Mouse (Mus musculus): ENCODE data around the gene Pip5k1c. TPM values are rescaled to one million over a fixed set of nuclear protein-coding genes. Genes with fewer than 3 reads are reported as not detected.

Pip5k1c gene
- 31.1 and 32.7 TPM in 2 replicates for polyA plus RNA-seq (2015; fragmentation: Nextera tagmentation; extraction: Ambion mirVana)

DNA sequence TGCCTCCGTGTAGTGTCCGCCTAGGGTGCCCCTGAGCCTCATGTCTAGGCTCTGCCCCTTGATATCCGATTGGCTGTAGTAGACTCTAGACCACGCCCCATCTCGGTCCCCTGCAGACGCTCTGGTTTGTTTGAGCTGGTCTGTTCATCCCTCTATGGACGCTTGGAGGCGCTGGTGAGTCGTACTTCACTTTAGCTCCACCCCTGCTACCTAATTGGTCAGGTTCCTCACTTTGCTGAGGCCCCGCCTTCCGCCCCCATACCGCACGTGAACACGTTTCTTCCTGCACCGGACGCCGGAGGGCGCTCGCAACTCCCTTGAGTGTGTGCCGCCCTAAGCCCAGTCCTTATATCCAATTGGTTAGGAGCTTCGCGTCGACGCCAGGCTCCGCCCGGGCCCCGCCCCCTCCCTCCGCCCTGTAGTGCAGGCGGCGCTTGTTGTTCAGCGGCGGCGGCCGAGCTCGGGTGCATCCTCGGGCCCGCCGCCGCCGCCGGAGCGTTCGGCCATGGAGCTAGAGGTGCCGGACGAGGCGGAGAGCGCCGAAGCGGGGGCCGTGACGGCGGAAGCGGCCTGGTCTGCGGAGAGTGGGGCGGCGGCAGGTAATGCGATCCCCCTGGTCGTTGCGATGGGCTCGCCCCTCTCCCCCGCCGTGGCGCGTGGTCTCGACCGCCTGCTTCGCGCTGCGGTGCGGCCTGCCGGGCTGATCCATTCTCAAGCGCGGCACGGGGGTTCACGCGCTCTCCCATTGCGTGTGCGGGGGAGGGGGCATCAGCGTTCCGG, at the start of gene Pip5k1c:
Gene Pip5k1c (plus strand): TSS at position 410 of the 780 bp plus-strand sequence.

DNA sequence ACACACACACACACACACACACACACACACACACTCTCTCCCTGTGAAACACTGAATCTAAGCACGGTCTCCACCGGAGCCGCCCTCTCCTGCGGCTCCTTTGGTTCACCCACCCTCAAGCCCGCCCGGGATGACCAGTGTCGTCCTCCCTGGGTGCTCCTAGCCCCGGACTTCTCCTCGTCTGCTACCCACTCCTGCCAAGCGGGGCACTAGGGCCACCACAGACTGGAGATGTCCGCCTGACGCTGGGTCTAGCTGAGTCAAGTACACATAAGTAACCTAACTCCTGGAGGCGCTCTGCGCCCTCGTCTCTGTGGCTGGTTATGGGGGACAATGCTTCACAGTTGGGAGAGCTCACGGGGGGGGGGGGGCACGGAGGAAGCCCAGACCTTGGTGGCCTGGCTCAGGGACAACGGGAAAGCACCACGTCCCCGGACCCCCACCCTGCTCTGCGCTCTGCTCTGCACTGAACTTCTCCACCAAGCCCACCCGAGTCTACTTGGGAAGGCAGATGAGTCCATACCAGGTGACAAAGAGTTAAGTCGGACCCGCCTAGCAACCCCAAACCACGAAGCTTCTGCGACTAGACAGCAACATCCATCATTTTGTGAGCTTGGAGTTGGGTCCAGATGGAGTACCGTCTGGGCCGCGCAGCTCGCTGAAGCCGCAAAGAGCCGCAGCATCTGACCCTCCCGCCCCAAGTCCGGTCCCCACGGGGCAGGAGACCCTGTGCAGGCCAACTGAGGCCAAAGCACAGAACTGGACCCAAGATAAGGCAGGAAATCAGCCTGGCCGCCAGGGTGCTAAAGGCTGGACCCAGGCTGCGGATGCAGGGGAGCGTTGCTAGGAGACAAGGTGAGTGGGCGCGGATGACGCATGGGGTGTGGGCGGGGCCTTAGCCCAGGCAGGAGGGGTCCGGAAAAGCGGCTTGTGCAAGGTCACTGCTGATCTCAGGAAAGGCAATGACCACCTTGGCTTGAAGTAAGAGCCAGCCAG, 40.0 kb upstream of the Pip5k1c start, which contains the start of gene Matk:
Gene Matk (plus strand): TSS at position 512 of the 996 bp plus-strand sequence.

DNA sequence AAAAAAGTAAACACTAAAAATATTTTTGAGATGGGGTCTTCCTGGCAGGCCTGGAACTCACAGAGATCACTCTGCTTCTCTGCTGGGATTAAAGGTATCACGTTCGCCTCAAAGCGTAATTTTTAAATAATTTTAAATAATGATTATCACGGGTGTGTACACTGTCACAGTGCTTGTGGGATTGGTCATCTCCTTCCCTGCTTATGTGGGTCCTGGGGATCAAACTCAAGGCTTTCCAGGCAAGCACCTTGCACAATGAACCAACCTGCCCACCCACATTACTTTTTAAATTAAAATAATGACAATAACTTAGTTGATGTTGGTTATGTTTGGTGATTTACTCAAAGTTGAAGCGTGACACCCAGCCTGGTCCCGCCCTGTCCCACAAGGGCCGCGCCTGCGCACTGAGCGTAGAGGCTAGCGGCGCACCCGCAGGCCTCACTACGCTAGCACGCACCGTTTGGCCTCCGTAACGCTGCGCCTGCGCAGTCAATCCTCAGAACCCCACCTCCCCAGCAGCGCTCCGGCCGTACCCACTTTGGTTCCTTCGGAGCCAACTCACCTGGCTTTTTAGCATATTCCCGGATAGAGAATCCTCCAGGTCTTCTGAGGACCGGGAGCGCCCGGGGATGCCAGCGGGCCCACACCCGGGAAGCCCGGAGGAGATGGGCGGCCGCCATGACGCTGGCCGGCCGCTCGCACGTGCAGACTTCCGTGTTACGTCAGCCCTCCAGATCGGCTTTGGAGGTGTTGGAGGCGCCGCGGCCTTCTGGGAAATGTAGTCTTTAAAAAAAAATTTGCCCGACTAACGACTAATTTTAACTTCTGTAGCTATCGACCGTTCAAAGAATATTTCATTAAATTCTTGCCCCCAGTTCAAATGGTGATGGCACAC, 26.3 kb upstream of the Pip5k1c start, which contains the start of the genes Mrpl54 and Apba3:
Gene Mrpl54 (minus strand): TSS at position 724 of the 895 bp plus-strand sequence.
Gene Apba3 (plus strand): TSS at position 750 of the 895 bp plus-strand sequence.

DNA sequence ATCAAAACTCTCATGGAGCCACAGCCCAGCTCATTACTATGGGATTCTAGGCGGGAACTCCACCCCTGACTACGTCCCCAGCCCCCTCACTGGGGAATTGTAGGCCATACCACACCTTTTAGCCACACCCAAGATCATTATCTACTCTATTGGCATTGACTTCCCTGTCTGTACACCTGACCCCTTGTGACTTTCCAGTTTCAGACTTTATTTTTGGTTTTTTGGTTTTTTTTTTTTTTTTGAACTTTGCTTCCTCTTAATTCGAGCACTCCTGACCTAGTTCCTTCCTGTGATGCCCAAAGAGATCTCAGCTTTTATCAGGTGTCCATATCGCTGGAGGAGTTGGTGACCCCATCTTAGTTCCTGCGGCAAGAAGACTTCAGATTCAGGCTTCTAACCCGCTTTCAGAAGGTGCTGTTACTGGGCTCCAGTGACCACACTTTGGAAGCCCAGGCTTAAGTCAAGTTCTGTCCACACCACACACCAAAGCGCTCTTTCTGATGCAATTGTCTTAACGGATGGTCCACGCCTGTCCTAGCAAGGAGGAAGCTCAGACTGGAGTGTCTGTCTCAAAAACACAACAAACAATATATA, 1.2 kb upstream of the Pip5k1c start, which contains the start of gene Tjp3:
Gene Tjp3 (minus strand): TSS at position 71 of the 594 bp plus-strand sequence.

DNA sequence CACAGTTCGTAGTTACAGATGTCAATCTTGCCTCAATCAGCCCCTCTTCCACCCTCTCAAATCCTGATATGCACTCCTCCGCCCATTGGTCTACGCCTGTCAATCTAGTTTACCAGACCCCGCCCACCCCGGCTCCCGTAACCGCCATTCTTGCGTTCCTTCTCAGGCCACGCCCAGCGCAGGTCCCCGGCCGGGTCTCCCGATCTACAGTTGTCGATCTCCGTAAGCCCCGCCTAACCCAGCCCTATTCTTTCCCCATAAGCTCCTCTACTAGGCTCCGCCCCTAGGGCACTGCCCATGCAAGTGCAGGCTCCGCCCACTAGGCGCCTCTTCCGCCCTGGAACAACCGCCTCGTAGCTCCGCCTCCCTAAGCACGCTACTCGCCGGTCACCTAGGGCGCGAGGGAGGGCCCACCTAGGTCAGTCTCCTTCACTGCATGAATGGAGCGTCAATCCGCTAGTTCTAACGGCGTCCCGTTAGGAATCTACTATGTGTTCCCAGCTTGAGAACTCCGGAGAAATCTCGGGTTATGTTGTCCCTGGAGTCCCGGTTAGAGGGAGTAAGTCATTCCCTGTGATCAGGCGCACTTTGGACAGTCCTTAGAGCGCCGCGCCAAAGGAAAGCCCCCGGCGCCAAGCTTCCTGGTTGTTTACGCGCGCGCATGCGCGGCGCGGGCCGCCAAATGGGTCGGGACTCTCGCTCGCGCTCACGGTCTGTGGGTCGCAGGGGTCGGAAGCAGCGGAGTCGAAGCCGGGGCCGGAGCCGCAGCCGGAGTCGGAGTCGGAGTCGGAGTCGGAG, 28.0 kb downstream of the Pip5k1c start, which contains the start of gene Cactin:
Gene Cactin (plus strand): TSS at position 554 of the 798 bp plus-strand sequence.

DNA sequence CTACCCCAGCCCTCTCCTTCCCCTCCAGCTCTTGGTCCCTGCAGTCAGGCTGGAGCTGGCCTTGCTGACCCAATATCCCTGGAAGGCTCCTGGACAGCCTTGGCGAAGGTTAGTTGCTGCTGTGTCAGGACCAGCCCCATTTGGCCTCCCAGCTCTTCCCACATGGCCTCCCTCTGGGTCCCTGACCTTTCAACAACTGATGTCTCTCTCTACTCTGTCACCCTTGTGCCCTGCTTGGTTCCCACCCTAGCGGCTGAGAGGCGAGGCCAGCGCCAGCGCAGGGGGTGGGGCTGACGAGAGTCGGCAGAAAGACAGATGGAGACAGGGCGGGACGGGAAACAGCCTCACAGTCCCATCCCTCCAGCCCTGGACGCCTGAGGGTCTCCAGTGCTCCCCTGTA, 35.6 kb downstream of the Pip5k1c start, which contains the start of gene Tbxa2r:
Gene Tbxa2r (plus strand): TSS at position 346 of the 400 bp plus-strand sequence.

DNA sequence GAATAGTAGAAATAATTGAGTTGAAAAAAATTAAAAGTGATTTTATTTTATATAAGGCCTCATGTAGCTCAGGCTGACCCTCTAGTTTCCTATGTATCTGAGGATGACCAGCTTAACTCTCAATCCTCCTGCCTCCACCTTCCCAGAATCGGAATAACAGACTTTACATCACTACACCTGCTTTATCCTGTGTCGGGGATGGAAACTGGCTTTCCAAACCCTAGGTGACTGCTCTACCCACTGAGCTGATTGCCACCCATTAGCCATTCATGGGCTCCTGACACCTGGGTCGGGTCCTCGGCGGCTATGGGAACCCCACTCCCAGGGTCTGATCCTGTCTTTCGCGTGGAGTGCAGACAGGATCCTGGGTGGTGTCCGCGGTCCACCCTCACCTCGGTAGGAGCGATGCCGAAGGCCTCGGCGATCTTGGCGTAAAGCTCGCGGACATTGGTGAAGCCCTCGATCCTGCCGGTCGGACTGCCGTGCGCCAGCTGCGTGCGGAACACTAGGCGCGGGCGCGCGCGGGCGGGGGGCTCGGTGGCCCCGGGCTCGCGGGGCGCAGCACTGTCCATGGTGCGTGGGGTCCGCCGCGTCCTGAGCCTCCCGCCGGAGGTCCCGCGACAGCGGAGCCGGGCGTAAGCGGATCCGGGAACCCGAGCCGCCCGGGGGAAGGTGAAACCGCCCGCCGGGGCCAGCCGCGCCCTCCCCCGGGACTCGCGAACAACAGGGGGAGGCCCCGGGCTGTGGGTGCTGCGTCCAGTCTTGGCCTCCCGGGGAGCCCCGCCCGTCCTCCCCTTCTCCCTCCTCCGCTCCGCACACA, 50.1 kb downstream of the Pip5k1c start, which contains the start of gene Gipc3:
Gene Gipc3 (minus strand): TSS at position 581 of the 820 bp plus-strand sequence.

DNA sequence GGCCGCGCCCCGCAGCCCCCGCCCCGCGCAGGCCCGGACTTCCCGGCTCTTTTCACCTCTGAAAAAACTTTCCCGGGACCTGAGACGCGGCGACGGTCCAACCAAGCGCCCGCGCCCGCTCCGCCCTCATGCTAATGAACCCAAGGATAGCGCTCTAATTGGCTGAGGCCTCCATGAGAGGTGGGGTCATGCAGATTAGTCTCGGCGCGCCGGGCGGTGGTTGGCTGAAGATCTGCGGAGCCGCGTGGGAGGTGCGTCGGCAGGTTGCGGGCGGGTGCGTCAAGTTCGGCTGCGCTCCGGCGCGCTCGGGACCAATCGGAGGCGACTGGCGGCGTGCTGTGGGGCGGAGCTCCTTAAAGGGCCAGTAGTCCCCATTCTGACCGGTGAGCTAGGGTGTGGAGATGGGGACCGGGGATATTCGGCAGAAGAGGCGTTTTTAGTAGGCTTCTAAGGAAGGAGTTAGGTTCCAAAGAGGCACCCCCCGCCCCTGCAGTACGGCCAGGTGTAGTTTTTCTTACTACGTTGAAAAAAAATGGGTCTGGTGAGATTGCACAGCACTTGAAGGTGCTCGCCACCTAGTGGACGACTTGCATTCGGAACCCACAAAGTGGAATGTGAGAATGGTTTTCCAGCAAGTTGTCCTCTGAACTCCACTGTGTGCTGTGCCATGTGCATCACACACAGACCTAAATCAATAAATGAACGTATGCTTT, 57.7 kb downstream of the Pip5k1c start, which contains the start of gene Hmg20b:
Gene Hmg20b (minus strand): TSS at position 130 of the 713 bp plus-strand sequence.

DNA sequence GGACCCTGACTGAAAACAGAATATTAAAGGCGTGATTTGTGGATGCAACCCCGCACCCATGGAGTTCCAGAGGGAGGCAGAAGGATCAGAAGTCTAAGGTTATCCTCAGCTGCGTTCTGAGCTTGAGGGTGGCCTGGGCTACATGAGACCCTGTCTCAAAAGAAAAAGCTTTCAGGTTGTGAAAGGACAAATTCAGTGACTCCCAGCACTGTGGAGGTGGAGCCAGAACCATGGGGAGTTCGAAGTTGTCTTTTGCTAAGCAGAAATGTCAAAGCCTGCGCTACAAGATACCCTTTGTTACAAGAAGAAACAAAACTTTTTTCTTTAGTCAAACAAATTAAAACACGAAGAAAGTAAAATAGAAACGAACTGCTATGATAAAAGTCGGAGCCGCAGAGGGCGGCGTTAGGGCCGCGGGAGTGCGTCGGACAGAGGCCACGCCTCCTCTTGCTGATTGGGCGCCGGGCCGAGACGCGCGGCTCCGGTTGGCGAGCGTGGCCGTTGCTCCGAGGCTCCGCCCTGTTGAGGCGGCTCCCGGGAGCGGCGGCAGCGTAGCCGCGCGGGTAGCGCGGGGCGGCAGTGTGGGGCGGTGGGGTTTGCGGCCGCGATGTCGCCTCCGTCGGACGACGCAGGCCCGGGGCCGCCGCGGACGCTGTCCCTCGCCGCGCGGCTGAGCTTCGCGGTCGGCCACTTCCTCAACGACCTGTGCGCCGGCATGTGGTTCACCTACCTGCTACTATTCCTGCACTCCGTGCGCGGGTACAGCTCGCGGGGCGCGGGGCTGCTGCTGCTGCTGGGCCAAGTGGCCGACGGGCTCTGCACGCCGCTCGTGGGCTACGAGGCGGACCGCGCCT, 64.5 kb downstream of the Pip5k1c start, which contains the start of gene Mfsd12:
Gene Mfsd12 (plus strand): TSS at position 501 of the 854 bp plus-strand sequence.

DNA sequence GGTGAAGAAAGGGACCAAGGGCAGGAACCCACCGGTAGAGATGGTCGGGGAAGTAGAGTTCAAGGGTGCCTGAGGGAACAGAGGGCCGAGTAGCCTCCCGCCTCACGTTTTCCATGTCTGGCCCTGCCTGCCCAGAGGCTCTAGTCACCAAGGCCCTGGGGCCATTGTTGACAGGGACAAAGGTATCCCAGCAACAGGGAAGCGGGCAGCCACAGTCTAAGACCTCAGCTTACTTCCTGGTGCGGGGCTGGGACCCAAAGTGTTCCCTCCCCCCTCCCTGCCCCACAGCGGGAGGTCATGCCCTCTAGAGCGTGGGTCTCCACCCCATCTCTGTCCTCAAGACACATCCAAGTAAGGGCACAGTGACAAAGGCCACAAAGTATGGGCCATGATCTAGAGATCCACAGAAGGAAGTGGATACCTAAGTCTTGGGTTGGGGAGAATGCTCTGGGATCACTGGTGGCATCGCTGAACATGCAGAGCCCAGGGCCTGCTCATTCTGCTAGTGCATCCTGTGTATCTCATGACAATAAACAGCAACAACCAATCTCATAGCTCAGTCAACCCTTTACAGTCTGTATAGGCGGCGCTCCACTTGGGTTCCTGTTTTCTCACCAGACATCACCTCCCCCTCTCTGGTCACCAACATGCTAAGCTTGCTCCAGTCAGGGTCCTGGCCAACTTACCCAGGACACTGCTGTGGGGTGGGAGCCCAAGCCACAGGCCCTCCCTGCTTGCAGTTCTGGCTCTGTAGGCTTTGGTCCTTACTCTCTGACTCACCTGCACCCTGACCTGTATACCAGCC, 73.1 kb downstream of the Pip5k1c start, which contains the start of gene 4930404N11Rik:
Gene 4930404N11Rik (minus strand): TSS at position 145 of the 805 bp plus-strand sequence.

Small RNA genes lying within 50 kb of the gene (microRNA-seq; reads per million reads assigned to microRNA genes)
- gene Mir3057 = 6.2 reads per million, percentile 13 among the genes with 10 or more reads in this experiment

Other genes with a start within 250 kb of the Pip5k1c start
- gene Sgta, start 232.8 kb upstream of the Pip5k1c start, polyA plus RNA-seq (2015; fragmentation: Nextera tagmentation; extraction: Ambion mirVana) = 90.7 and 98.9 TPM in 2 replicates
- gene Thop1, start 222.9 kb upstream of the Pip5k1c start, polyA plus RNA-seq (2015; fragmentation: Nextera tagmentation; extraction: Ambion mirVana) = 18.4 and 19.0 TPM in 2 replicates
- 0.74 and 1.0 TPM in 2 replicates for gene Creb3l3, start 194.1 kb upstream of the Pip5k1c start, polyA plus RNA-seq (2015; fragmentation: Nextera tagmentation; extraction: Ambion mirVana)
- 118 and 119 TPM in 2 replicates for gene Map2k2, start 187.0 kb upstream of the Pip5k1c start, polyA plus RNA-seq (2015; fragmentation: Nextera tagmentation; extraction: Ambion mirVana)
- gene Zbtb7a, start 157.7 kb upstream of the Pip5k1c start, polyA plus RNA-seq (2015; fragmentation: Nextera tagmentation; extraction: Ambion mirVana) = 45.5 and 48.9 TPM in 2 replicates
- 19.0 and 21.1 TPM in 2 replicates for gene Pias4, start 125.0 kb upstream of the Pip5k1c start, polyA plus RNA-seq (2015; fragmentation: Nextera tagmentation; extraction: Ambion mirVana)
- gene Eef2, start 116.3 kb upstream of the Pip5k1c start, polyA plus RNA-seq (2015; fragmentation: Nextera tagmentation; extraction: Ambion mirVana) = 446 and 467 TPM in 2 replicates
- 54.2 and 57.0 TPM in 2 replicates for gene Dapk3, start 110.0 kb upstream of the Pip5k1c start, polyA plus RNA-seq (2015; fragmentation: Nextera tagmentation; extraction: Ambion mirVana)
- 0.12 and 0.23 TPM in 2 replicates for gene 4930442H23Rik, start 109.1 kb upstream of the Pip5k1c start, polyA plus RNA-seq (2015; fragmentation: Nextera tagmentation; extraction: Ambion mirVana)
- 0.31 and 0.40 TPM in 2 replicates for gene Nmrk2, start 90.9 kb upstream of the Pip5k1c start, polyA plus RNA-seq (2015; fragmentation: Nextera tagmentation; extraction: Ambion mirVana)
- 0.08 and 0.18 TPM in 2 replicates for gene Atcay, start 62.1 kb upstream of the Pip5k1c start, polyA plus RNA-seq (2015; fragmentation: Nextera tagmentation; extraction: Ambion mirVana)
- gene Zfr2, start 59.8 kb upstream of the Pip5k1c start, polyA plus RNA-seq (2015; fragmentation: Nextera tagmentation; extraction: Ambion mirVana) = 3.7 and 4.1 TPM in 2 replicates
- 0.53 and 0.67 TPM in 2 replicates for gene Matk, start 40.0 kb upstream of the Pip5k1c start, polyA plus RNA-seq (2015; fragmentation: Nextera tagmentation; extraction: Ambion mirVana)
- 227 and 233 TPM in 2 replicates for gene Mrpl54, start 26.0 kb upstream of the Pip5k1c start, polyA plus RNA-seq (2015; fragmentation: Nextera tagmentation; extraction: Ambion mirVana)
- 43.8 and 51.5 TPM in 2 replicates for gene Apba3, start 26.0 kb upstream of the Pip5k1c start, polyA plus RNA-seq (2015; fragmentation: Nextera tagmentation; extraction: Ambion mirVana)
- 12.6 and 14.9 TPM in 2 replicates for gene Tjp3, start 1.4 kb upstream of the Pip5k1c start, polyA plus RNA-seq (2015; fragmentation: Nextera tagmentation; extraction: Ambion mirVana)
- 18.1 and 20.3 TPM in 2 replicates for gene Cactin, start 28.1 kb downstream of the Pip5k1c start, polyA plus RNA-seq (2015; fragmentation: Nextera tagmentation; extraction: Ambion mirVana)
- 28.6 and 36.1 TPM in 2 replicates for gene Tbxa2r, start 35.8 kb downstream of the Pip5k1c start, polyA plus RNA-seq (2015; fragmentation: Nextera tagmentation; extraction: Ambion mirVana)
- 0.65 and 0.87 TPM in 2 replicates for gene Gipc3, start 50.3 kb downstream of the Pip5k1c start, polyA plus RNA-seq (2015; fragmentation: Nextera tagmentation; extraction: Ambion mirVana)
- 67.4 and 70.3 TPM in 2 replicates for gene Hmg20b, start 57.5 kb downstream of the Pip5k1c start, polyA plus RNA-seq (2015; fragmentation: Nextera tagmentation; extraction: Ambion mirVana)
- 12.5 and 12.6 TPM in 2 replicates for gene Mfsd12, start 64.5 kb downstream of the Pip5k1c start, polyA plus RNA-seq (2015; fragmentation: Nextera tagmentation; extraction: Ambion mirVana)
- gene 4930404N11Rik, start 72.9 kb downstream of the Pip5k1c start, polyA plus RNA-seq (2015; fragmentation: Nextera tagmentation; extraction: Ambion mirVana) = 1.5 and 1.8 TPM in 2 replicates
- 35.5 and 38.2 TPM in 2 replicates for gene Fzr1, start 85.6 kb downstream of the Pip5k1c start, polyA plus RNA-seq (2015; fragmentation: Nextera tagmentation; extraction: Ambion mirVana)
- 67.0 and 71.2 TPM in 2 replicates for gene Dohh, start 91.5 kb downstream of the Pip5k1c start, polyA plus RNA-seq (2015; fragmentation: Nextera tagmentation; extraction: Ambion mirVana)
- 1.6 and 2.1 TPM in 2 replicates for gene Gm48551, start 91.5 kb downstream of the Pip5k1c start, polyA plus RNA-seq (2015; fragmentation: Nextera tagmentation; extraction: Ambion mirVana)
- 0.42 and 0.73 TPM in 2 replicates for gene Gm48552, start 96.0 kb downstream of the Pip5k1c start, polyA plus RNA-seq (2015; fragmentation: Nextera tagmentation; extraction: Ambion mirVana)
- gene Smim24, start 100.1 kb downstream of the Pip5k1c start, polyA plus RNA-seq (2015; fragmentation: Nextera tagmentation; extraction: Ambion mirVana) = 1.7 and 2.0 TPM in 2 replicates
- 69.4 and 71.2 TPM in 2 replicates for gene Nfic, start 162.7 kb downstream of the Pip5k1c start, polyA plus RNA-seq (2015; fragmentation: Nextera tagmentation; extraction: Ambion mirVana)
- gene Celf5, start 189.7 kb downstream of the Pip5k1c start, polyA plus RNA-seq (2015; fragmentation: Nextera tagmentation; extraction: Ambion mirVana) = 0.12 and 0.18 TPM in 2 replicates
- gene Ncln, start 203.4 kb downstream of the Pip5k1c start, polyA plus RNA-seq (2015; fragmentation: Nextera tagmentation; extraction: Ambion mirVana) = 49.9 and 50.1 TPM in 2 replicates
- 0.20 and 0.71 TPM in 2 replicates for gene S1pr4, start 207.2 kb downstream of the Pip5k1c start, polyA plus RNA-seq (2015; fragmentation: Nextera tagmentation; extraction: Ambion mirVana)
- gene Gna15, start 231.3 kb downstream of the Pip5k1c start, polyA plus RNA-seq (2015; fragmentation: Nextera tagmentation; extraction: Ambion mirVana) = 6.1 and 11.1 TPM in 2 replicates